Mouse (Mus musculus) heart, postnatal 0 days (tissue): ENCODE results near the gene Slitrk6. TPM values are rescaled to one million over a fixed set of nuclear protein-coding genes. Genes with fewer than 3 reads are reported as not detected.

Source experiments
- ATAC-seq: fragments of 200-750 bp; cut with Nextera tagmentation; 2 replicates; pipeline ENCODE4 v1.8.0; 2017; ENCODE audit warnings: low read depth, moderate number of reproducible peaks, moderate library complexity; ENCODE audit not compliant: insufficient read depth
- DNase-seq: peaks from one replicate; pipeline ENCODE4 v3.0.0-alpha.2; 2016; ENCODE audit warnings: low spot score
- H3K27ac ChIP-seq: fragments of 300-500 bp; sonication (generic); 2 replicates; pipeline ENCODE4 v1.5.1; 2014; ENCODE audit warnings: low read depth, mild to moderate bottlenecking
- H3K27me3 ChIP-seq: fragments of 300-500 bp; sonication (generic); 2 replicates; pipeline ENCODE4 v1.6.1; 2014; ENCODE audit warnings: low read length, mixed read lengths; ENCODE audit not compliant: control insufficient read depth, insufficient read depth
- H3K36me3 ChIP-seq: fragments of 300-500 bp; sonication (generic); replicated peaks from 2 replicates; pipeline ENCODE4 v1.6.1; 2014; ENCODE audit warnings: low read length, mixed read lengths; ENCODE audit not compliant: control insufficient read depth, insufficient read depth
- H3K4me1 ChIP-seq: fragments of 300-500 bp; sonication (generic); 2 replicates; pipeline ENCODE4 v1.6.1; 2014; ENCODE audit warnings: antibody characterized with exemption; ENCODE audit not compliant: control insufficient read depth, insufficient read depth
- H3K4me2 ChIP-seq: fragments of 300-500 bp; sonication (generic); 2 replicates; pipeline ENCODE4 v1.6.1; 2014; ENCODE audit warnings: low read depth, mild to moderate bottlenecking, low read length, moderate library complexity
- H3K4me3 ChIP-seq: fragments of 300-500 bp; sonication (generic); 2 replicates; pipeline ENCODE4 v1.5.1; 2014; ENCODE audit warnings: low read depth, low read length
- H3K9ac ChIP-seq: fragments of 300-500 bp; sonication (generic); replicated peaks from 2 replicates; pipeline ENCODE4 v1.6.1; 2014; ENCODE audit warnings: low read depth, low read length, mixed read lengths
- H3K9me3 ChIP-seq: fragments of 300-500 bp; sonication (generic); replicated peaks from 2 replicates; pipeline ENCODE4 v1.6.1; 2016; ENCODE audit warnings: low read length; ENCODE audit not compliant: control insufficient read depth
- CTCF ChIP-seq: IDR thresholded peaks from 2 replicates; pipeline ENCODE4 v1.5.1; 2016; ENCODE audit warnings: antibody characterized with exemption, control low read depth, low read depth
- EP300 ChIP-seq: IDR thresholded peaks from 2 replicates; pipeline ENCODE4 v1.6.1; 2016; ENCODE audit warnings: antibody characterized with exemption, low read depth
- WGBS: fragments of 180-500 bp; shearing (Covaris S2); extraction: QIAGEN DNeasy Blood & Tissue Kit; methylation state at CpG from one replicate; pipeline ENCODE4 v1.1.7; 2014; 5-methylcytosine and 5-hydroxymethylcytosine counted together
- polyA plus RNA-seq: library from polyadenylated mRNA; unstranded; fragments of >200 nt; fragmentation: Nextera tagmentation; extraction: Ambion mirVana; gene quantifications from 2 replicates; pipeline ENCODE4 v1.2.1, GENCODE M21; 2015
- total RNA-seq: library from RNA; depleted of rRNA; stranded (reverse); fragments of >200 nt; gene quantifications from 2 replicates; pipeline ENCODE4 v1.2.3, GENCODE M21; 2014; ENCODE audit warnings: low replicate concordance

Slitrk6 gene
- total and polyA plus RNA-seq, 2 experiments from 2014 or later: 0.79 to 1.1 TPM

DNA sequence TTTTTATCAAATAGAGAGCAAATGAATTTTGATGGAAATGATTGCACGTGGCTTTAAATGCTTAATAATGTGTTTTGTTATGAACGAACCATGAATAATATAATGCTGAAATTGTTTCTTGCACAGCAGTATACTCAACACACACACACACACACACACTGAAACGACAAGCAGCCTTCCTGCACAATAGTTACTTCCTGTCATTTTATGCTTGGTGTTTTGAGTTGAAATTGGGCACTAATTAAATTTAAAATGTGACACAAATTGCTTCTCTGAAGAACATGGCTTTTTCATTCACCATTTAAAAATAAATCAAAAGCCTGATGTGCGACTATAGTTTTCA is 330 bp upstream of the Slitrk6 start:
- DNase-seq (no peak), ATAC-seq (no peak)
- TF ChIP-seq EP300 (no peak), CTCF (no peak)
- H3K9ac ChIP-seq: no peak overlapping the region
- H3K4me3 ChIP-seq: no peak overlapping the region
- no peaks in the 10 kb centered on the region for H3K27me3 ChIP-seq
- H3K27ac ChIP-seq: no peak overlapping the region
- H3K9me3 ChIP-seq: no peaks in the 10 kb centered on the region
- no peaks in the 10 kb centered on the region for H3K36me3 ChIP-seq
- H3K4me2 ChIP-seq: 0 out of 2 replicates have a peak overlapping the region, but pooled peaks have one; percentile 7
- WGBS: 57% methylated on average over 4 of the region's 4 CpGs
- no peaks in the 10 kb centered on the region for H3K4me1 ChIP-seq

DNA sequence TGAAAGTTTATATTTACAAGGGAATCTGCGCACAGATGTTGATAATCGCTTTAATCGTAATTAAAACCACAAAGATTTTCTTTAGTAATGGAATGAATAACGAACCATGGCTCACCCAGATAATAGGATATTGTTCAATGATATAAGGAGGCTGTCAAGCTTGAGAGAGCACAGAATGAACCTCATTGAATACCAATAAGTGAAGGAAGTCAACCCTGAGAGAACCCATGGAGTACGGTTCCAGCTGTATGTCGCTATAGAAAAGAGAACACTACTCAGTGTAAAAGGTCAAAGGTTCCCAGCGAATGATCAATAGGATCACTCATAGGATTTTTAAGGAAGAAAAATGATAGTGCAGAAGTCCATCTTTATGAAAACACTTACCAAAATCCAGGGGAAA is 15.1 kb downstream of the Slitrk6 start:
- Histone ChIP-seq H3K4me3 (no peak overlapping the region), H3K36me3 (no peaks in the 10 kb centered on the region), H3K27me3 (no peaks in the 10 kb centered on the region), H3K9ac (no peak overlapping the region), H3K9me3 (no peaks in the 10 kb centered on the region), H3K27ac (no peak overlapping the region), H3K4me1 (no peaks in the 10 kb centered on the region), H3K4me2 (no peak overlapping the region)
- no peak for ATAC-seq
- WGBS: 78% methylated on average over 7 of the region's 7 CpGs
- no peak for DNase-seq
- TF ChIP-seq CTCF (no peak), EP300 (no peak)

DNA sequence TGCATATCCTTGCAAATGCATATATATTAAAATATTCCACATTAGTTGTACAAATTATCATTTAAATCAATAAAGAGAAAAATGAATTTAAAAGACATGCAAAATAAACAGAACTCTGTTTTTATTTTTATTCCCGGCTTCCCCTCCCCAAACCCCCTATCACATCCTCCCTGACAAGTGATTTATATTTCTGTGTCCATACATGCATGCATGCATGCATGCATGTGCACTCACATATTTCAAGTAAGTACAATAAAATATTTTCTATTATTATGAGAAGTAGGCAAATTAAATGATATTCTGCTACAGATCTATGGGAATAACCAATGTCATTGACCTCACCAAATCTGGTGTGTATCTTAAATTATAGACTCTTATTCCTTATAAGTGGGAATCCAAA is 15.6 kb downstream of the Slitrk6 start:
- Histone ChIP-seq H3K36me3 (no peaks in the 10 kb centered on the region), H3K9ac (no peak overlapping the region), H3K27ac (no peak overlapping the region), H3K4me2 (no peak overlapping the region), H3K9me3 (no peaks in the 10 kb centered on the region), H3K4me3 (no peak overlapping the region), H3K4me1 (no peaks in the 10 kb centered on the region), H3K27me3 (no peaks in the 10 kb centered on the region)
- no peak for TF ChIP-seq CTCF
- no peak for TF ChIP-seq EP300
- 67% methylated on average over 1 of the region's 1 CpGs for WGBS
- ATAC-seq (no peak), DNase-seq (no peak)

DNA sequence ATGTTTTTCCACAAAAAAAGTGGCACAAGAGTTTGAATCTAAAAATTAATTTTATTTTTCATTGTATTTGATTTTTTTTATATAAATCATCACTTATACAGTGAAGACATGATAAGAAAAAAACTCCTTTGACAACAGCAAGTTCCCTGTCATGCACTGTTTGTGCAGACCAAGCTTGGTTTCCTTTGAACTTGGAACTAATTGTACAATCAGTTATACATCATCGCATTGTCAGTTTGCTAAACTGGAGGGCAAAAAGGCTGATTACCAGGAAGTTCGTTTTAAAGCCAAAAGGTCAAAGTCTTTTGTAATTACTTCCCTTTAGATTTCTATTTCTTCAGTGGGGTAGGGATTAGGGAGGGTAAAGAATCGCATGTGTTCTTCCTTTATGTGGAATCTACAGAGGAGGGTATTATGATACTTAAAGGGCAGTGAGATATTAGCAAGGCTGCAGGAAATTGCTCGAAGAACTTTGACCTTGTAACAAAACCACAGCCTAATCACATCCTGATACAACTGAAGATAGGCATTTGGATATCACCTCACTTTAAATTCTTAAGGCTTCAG is 26.5 kb downstream of the Slitrk6 start:
- DNase-seq (no peak), ATAC-seq (no peak)
- TF ChIP-seq EP300 (no peak), CTCF (no peak)
- Histone ChIP-seq H3K27me3 (no peaks in the 10 kb centered on the region), H3K27ac (no peak overlapping the region), H3K9me3 (no peaks in the 10 kb centered on the region), H3K4me1 (0 out of 2 replicates have a peak, but pooled peaks cover 5% of the 10 kb centered on the region), H3K4me3 (no peak overlapping the region), H3K36me3 (no peaks in the 10 kb centered on the region), H3K4me2 (no peak overlapping the region), H3K9ac (no peak overlapping the region)
- whole genome bisulfite sequencing: 52% methylated on average over 4 of the region's 4 CpGs

DNA sequence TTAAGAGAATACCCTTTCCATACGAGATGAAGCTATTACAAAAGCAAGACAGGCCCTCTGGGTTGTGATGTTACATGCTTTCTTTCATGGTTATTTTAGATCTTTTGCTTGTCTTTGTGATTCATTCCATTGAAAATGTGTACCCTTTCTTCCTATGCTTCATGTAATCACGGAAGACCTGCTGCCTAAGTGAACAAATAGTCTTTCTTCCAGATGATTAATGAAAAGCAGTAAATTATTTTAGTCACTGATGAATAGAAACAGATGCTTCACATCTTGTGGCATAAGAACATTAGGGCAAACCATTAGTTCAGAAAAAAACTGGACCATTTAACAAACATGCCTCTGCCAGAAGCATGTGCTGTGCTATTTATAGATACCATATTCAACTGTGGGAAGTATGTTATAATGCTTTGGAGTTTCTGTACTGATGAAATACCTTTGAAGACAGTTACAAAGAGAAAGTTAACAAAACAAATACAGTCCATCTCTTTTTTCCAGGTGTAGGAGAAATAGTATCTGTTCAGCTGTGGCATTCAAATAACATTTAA is 30.8 kb downstream of the Slitrk6 start:
- Histone ChIP-seq H3K4me1 (0 out of 2 replicates have a peak, but pooled peaks cover 5% of the 10 kb centered on the region), H3K9me3 (no peaks in the 10 kb centered on the region), H3K4me2 (no peak overlapping the region), H3K36me3 (no peaks in the 10 kb centered on the region), H3K4me3 (no peak overlapping the region), H3K27ac (no peak overlapping the region), H3K27me3 (no peaks in the 10 kb centered on the region), H3K9ac (no peak overlapping the region)
- TF ChIP-seq CTCF (no peak), EP300 (no peak)
- no peak for ATAC-seq
- peak; percentile 8 for DNase-seq
- 48% methylated on average over 2 of the region's 2 CpGs for WGBS
